Mouse (Mus musculus) cerebellum, postnatal 14 days (tissue): ENCODE measurements around the gene Slc1a1.

Source experiments
- DNase-seq, 2 experiments: peaks; one replicate each; pipeline ENCODE4 v3.0.0; 2021; ENCODE audit warnings: mixed read lengths in 2 of 2

Gene Slc1a1

DNA sequence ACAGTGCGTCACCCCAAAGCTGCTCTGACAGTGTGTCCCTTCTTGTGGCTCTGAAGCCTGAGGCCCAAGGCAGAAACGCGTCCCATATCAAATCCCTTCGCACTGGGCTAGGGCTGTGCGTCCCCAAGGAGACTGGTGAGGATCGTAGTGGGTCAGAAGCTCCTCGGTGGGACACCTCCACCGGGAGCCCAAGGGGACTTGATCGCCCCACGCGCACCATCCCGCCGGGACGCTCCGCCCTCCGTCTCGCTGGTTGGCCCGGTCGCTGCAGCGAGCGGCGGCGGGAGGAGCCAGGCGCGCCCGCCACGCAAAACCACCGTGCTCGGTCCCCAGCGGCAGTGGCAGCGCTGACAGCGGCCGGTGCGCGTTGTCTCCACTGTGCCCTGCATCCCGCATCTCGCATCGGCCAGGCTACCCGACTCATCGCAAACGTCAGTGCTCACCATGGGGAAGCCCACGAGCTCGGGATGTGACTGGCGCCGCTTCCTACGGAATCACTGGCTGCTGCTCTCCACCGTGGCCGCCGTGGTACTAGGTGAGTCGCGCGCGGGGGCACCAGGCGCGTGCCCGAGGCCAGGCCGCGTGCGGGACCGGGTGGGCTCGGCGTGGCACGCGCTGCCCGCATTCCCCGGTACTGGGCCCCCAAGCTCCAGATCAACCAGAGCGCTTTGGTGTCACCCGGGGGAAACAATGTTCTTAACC is at the start of gene Slc1a1:
Gene Slc1a1, plus strand, starts transcription at position 252 of the 702 bp plus-strand sequence.
- peak; percentile 82 to 86 for DNase-seq

DNA sequence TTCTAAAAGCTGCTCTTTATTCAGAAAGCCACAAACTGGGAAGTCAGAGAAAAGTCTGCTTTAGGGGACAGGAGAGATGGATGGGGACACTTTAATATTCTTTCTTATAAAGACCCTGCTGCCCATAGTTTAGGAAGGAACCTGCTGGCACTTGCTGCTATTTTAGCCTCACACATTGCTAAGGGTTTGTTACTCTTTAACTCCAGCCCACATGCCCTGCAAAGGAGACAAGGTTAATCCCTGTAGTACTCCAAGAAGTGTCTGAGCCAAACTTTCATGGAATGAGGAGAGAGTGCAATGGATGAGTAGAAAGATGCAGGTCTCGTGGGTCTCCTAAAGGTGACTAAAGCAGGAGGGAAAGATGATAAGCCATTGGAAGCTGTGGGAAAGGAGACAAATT is 44.7 kb upstream of the Slc1a1 start:
- no peak for DNase-seq

DNA sequence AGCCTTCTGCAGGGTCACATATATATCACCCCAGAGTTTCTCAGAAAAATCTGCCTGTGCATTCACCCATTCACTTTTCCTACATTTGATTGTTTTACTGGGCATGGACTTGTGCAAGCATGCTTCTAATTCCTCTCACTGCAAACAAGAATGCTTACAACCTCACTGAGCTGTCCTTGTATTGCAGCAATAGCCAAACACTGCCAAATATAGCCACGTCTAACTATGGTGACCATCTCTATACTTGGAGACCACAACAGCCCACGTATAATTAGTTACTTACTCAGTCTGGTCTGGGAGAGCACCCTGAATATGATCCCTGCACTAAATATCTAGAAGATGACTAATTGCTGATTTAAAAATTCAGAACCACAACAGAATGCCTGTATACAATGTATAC is 41.5 kb upstream of the Slc1a1 start:
- no peak for DNase-seq

DNA sequence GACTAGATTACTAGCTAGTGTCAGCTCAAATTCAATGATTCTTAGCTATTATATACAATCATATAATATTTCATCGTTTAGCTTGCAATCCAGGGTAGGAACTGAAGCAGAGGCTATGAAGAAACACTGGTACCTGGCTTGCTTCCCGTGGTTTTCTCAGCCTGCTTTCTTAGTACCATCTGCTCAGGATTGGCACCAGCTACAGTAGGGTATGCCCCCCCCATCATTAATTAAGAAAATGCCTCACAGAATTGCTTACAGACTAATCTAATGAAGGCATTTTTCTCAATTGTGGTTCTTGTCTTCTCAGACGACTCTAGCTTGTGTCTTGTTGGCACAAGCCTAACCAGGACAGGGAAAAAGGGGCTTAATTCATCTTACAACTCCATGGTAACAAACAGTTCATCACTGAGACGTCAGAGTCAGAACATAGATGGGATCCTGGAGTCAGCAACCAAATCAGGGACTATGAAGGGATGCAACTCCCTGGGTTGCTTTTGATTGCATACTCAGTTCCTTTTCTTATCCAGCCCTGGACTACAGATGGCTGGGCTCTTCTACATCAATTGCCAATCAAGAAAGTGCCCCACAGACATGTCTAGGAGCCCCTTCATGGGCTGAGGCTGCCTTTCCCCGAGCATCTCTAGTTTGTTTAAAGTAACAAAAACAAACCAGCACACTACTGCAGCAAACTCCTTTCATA is 38.6 kb upstream of the Slc1a1 start:
- DNase-seq, result peak; percentile 45 to 50

DNA sequence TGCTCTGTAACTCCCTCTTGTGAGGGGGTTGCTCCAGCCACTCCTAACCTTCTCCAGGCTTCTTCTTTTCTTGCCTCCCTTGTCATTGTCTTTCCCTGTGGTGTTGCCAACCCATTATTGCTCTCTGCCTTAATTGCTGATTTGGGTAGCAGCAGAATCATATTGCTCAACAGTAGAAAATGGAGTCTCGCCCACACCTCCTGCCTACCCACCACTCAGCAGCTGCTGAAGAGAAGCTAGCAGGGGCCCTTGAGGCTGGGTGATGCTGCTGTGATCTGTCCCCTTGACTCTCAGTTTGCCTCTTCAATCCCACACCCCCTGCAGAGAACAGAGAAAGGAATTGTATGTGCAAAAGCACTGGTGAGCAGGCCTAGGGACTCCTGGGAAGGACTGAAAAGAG is 37.9 kb upstream of the Slc1a1 start:
- DNase-seq, result no peak

DNA sequence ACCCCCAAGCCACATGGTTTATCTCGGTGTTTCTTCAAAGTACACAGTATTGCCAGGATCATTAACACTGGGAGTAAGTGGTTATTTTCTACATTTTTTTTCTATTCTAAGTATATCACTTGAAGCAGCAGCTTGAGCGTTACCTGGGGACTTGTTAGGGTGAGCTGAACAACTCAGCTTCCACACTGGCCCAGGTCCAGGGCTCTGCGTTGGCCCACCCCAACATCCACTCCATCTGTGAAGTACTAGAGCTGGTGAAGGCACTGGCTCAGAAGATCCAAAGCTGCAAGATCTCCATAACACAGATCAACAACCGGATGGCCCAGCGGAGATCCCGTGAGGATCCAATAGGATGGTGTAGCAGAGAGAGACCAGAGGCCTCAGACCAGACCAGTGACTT is 37.2 kb upstream of the Slc1a1 start:
- DNase-seq, result peak; percentile 36 to 52

DNA sequence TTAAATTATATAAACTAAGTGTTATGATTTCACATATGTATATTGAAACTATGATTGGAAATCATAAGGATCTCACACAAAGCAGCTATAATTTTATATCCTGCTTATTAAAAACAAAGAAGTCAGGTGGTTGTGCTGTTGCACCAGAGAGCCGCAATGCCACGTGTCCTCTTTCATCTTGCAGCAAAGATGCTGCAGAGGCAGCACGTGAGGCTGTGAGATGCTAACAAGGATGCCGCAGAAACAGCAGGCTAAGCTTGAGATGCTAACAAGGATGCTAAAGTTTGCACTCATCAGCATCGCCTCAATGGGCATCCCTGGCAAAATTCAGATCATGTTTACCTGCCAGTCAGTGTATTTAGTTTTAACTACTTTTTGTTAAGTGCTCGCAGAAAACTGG is 34.4 kb upstream of the Slc1a1 start:
- no peak for DNase-seq

DNA sequence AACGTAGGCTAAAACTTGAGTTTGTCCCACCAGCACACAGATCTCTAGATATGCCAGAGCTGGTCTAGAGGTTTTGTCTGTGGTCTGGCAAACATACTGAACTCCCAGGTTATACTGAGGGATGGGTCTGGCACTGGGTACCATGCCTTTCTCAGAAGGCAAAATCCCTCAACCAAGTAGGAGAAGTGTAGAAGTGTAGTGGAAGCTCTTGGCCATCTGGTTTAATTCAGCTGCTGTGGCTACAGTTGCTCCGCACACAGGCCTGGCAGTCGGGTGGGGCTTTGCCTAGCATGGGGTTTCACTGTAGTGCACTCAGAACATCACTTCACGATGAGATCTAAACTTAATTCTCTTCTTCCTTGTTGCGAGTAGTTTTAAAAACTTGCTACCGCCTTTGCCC is 28.6 kb upstream of the Slc1a1 start:
- DNase-seq, result no peak

DNA sequence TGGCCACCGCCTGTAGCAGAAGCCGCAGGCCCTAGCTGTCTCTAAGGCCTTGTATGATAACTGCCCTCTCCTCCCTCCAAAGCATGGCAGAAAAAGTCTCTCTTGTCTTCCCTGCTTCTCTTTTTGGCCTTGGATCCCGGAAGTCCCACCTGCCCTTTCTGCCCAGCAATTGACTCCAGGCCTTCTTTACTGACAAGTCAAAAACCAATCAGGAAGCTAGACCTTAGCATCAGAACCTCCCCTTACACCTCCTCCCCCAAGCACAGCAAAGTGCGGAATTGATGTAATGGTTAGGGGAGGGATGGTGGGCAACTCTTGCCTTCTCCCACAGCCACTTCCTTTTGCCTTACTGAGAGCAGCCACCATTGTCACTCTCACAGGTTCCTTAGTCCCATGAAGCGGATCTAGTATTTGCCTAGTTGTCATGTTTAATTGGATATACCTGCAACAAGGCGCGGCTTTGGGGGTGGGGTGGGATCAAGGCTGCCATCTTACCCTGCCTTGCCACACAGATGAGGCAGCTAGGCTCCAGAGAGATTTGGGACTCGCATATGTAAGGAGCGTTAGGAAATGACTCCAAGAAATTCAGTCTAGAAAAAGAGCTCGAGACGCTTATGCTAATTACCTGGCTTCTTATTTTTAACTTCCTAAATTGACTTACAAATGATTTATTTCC is 27.9 kb upstream of the Slc1a1 start:
- no peak for DNase-seq

DNA sequence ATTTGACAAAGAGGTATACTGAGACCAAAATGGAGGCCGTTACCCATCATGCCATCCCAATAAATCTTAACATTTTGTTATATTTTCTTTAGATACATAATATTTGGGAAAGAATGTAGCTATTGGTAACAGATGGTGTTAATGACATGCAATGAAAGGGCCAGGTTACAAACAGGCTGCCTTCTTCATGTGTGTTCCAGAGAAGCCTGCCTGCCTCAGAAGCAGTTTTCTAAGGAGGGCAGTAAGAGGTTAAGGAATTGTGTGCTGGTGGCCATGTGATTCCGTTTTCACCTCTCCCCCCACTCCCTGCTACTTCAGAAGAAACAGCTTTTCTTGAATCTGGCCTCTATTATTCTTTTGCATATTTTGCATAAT is 27.4 kb upstream of the Slc1a1 start:
- DNase-seq, result no peak

DNA sequence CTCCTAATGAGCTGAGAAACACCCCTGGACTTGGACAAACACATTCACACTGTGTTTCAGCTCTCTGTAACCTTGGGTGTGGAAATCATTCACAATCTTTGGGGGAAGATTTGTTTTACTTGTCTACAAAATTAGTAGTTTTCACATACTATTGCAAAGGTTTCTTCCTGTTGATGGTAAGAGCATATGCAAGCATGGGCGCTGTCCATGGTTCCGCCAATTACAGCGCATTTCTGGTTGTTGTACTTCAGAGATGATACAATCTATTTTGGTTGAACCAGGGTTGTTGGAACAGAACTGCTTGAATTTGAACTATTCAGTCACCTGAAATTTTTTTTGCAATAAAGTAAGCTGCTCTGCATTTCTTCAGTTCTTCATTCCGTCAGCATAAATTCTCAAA is 16.6 kb upstream of the Slc1a1 start:
- DNase-seq, result no peak

DNA sequence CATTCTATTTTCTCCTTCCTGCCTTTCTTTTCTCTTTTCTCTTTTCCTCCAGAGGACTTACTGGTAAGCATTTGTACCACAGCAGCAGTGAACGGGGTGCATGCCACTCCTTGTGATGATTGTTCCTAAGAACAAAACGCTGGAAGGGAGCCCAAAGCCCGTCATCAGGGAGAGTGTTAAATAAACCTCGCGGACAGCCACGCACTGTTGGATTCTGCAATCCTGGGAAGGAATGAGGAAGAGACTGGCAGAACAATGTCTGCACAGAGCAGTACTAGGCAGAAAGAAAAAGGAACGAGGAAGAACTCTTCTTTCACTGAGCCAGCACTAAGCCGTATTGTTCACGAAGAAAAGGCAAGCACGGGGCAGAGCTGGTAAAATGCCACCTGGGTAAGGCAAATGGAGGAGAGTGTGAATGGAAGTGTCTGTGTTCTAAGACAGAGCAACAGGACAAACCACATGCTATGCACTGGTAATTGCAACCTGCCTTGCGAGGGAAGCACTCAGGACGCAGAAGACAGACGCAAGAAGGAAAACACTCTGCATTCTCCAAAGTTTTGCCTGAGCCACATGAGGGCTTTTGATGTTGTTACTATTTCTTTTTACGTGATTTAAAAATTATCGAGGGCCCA is 7.0 kb upstream of the Slc1a1 start:
- DNase-seq, result peak in 1 of 2 experiments; percentile 5

DNA sequence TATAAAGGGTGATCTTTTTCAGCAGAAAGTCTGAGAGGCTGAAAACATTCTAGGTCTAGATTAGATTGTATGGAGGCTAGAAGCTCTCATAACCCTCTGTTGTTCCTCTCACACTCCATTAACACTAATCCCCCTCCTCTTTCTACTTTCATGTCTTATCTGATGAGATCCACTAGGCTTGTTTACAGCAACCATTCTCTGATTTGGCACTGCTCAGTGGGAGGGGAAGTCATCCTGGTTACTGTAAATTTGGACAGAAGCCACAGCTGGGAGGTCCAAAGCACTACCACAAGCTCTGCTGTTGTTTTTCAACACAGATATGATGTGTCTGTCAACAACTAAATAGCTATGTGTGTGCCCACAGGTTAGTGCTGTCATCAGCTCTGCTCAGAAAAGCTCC is 3.5 kb upstream of the Slc1a1 start:
- no peak for DNase-seq

DNA sequence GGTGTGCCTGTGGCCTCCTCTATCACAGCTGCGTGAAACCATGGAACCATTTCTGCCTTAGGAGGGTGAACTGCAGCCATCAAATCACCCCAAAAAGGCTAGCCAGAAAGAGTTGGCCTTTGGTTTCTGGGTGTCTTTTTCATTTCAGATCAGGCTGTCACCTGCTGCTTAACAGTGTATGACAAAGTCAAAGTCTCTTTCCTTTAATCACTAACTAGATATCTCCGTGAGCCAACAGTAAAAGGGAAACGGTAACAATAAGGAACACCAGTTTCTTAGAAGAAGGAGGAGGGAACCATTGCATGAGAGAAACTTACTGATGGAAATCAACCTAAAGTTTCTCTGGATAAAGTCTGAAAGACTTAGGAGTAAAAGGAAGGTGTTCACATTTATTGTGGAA is 2.2 kb upstream of the Slc1a1 start:
- DNase-seq, result no peak

DNA sequence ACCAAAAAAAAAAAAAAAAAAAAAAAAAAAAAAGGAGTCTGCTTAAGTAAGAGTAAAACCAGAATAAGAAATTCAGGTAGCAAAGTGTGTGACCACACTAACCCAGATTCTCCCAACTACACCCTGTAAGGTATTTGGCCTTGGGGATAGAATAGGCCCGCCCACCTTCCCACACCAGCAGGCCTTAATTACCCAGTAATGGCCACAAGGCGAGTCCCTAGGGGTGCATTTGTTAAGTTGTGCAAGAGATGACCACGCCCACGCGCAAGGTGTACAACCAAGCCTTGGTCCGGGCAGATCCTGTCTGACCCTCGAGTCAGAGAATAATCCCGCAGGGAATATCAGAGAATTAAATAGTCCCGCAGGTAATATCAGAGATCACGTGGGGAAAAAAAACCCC is 461 bp upstream of the Slc1a1 start:
- DNase-seq, result peak in 1 of 2 experiments; percentile 50

DNA sequence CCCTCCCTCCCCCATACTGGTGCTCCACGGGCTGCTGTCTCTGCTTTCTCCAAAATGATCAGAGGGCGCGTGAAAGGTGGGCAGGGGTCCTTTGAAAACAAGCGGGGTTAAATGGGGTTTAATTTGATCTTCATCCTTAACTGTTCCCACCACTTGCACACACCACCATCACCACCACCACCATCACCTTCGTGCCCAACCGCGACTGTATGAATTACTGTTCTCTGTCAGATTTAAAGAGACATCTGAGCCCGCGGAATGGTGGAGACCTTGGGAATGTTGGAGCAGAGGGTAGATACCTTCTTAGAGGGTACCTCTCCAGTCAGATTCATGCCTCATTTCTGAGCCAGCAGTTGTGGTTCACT is 633 bp downstream of the Slc1a1 start:
- no peak for DNase-seq

DNA sequence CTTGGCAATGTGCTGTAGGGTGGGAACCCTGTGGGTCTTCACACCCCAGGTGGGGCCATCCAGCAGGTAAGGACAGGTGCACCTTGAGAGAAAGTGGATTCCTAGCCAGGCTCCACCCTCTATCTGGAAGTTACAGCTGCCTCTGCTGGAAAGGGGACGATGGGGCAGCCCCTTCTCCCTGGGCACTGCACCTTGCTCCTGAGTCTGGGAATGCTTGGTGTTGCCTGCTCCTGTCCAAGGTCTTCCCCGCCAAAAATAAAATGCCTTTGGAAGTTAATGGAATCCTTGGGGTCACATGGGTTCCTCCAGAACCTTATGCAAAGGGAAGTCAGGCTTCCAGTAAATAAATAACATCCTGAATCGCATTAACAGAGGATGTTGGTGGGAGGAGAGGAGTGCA is 1.3 kb downstream of the Slc1a1 start:
- peak; percentile 3 to 13 for DNase-seq

DNA sequence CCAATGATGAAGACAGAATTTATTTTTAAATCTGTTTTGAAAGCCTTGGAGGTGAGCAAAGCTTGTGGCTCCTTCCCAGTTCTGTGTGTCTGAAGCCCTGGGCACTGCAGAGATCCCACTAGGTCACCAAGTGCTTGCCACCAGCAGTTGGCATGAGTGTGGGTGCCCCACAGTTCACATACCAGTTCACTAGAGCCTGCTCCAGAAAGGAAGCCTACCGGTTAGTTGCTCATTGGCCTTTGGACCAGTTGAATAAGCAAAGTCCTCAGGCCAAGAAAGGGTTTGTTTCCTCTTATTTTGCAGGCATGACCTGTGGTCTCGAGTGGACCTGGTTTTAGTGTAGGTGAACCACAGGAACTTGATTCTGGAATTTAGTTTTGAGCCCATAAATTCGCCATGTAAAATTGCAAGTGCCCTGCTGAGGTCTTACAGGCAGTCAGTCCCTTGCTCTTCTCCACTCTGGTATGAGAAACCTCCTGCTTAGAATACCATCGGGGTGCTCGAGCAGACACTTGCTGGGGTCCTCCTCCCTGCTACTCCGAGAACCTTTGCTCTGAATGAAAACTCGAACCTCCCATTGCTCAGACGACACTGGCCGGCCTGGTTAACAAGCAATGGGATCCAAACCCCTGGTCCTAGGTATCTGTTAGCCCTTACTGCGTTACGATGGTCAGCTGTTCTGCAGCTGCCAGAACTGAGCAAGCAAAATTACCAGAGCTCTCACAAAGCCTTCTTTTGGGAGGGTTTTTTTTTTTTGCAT is 2.0 kb downstream of the Slc1a1 start:
- peak in 1 of 2 experiments; percentile 13 for DNase-seq

DNA sequence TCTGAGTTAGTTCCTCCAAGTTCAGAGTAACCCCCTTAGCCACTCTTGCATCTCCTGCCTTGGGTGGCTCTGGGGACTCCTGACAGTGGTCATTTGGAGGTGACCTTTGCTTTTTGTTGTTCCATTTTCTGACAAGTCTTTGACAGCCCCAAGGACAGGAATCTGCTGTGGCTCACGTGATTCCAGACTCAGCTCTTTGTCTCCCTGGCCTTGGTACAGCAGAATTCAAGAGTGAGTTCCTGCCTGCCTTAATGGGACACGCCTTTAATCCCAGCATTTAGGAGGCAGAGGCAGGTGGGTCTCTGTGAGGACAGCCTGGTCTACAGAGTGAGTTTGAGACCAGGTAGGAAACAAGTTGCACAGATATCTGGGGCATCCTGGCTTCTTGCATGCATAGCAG is 3.9 kb downstream of the Slc1a1 start:
- DNase-seq, result no peak

DNA sequence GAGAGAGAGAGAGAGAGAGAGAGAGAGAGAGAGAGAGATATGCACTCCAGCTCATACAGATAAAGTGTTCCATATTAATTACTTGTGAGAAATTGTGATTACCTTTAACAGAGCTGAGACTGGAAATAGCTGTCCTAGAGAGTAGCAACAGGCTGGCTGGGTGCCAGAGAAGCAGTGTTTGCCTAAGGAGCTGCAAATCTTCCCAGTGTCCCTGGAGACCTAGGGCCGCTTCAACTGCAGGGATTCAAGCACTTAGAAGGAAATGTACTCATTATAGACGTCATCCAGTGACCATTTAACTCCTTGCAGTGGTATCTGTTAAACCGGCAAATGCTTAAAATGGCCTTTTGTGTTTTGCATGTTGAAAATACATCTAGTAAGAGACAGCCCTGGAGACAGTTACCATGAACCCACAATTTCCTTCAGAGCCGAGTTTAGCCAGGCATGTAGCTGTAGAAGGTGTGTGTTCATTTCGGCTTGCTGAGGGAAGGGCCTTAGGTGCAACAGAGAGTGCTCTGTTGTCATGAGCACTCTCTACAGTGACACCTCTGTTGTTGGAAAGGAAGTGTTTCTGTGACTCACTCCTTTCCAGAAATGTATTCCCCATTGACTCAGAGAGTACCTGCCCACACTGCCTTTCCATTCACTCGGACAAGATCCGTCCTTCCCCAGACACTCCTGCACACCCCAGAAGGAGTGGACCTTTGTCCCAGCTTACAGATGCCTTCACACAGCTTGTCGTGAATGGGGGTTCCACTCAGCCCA is 10.3 kb downstream of the Slc1a1 start:
- DNase-seq, result peak; percentile 20 to 43

DNA sequence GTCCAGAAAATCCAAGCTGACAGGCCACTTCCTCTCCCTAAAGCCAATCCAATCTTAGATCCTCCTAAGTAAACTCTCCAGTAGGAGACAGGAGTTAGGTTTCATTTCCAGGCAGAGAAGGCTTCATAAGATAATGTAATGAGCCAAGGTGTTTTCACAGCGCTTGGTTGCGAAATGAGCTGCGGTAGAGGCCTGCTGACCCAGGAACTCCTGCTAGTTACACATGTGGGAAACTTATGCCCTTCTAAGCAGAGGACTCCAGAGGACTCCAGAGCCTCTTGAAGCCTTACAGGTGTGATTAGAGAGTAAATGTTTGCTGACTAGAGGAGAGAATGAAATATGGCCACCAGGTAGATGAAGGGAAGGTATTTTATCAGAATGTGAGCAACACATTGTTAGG is 15.7 kb downstream of the Slc1a1 start:
- DNase-seq, result no peak

DNA sequence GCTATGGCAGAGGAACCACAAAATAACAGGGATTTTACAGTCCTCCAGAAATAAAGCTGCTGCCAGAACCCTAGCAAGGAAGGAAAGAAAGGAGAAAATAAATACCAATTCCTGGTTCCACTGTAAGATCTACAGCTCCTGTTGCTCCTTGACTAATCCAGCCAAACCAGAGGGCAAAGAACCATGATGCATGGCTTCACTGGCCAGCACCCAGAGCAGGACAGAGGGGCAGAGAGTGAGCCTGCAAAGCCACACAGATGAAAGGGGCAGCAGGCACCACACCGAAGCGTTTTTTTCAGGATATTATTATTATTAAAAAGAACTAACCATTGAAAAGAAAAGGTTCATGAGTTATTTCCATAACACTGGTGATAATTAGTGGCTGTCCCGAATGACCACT is 17.2 kb downstream of the Slc1a1 start:
- no peak for DNase-seq
